8 mouse cellular contexts compared by ENCODE assay signal in genomic region chr4:45011581-45012104, GRCm38 (mm10). TPM values are rescaled to one million over a fixed set of nuclear protein-coding genes. Genes with fewer than 3 reads are reported as not detected.
DNase-seq lines count a peak whose midpoint lies in the region; ATAC-seq and TF ChIP-seq lines count a peak whose summit lies in the region.

No protein-coding gene starts in this region.

- peak overlapping the region; percentile 73 for H3K9ac ChIP-seq in ES-Bruce4 (ENCODE audit: low read depth, poor library complexity, severe bottlenecking)
- peak overlapping the region; percentile 78 for H3K9ac ChIP-seq in heart, adult 2 months (ENCODE audit: low read depth, low read length)

- under 1% methylated on average over 31 of the region's 31 CpGs for WGBS in heart, adult 2 months

- H3K27me3 ChIP-seq in ES-Bruce4 (ENCODE audit: control insufficient read depth, insufficient read depth, low read length, poor library complexity, severe bottlenecking): no peaks in the 10 kb centered on the region
- H3K27me3 ChIP-seq in heart, adult 2 months (ENCODE audit: control insufficient read depth, insufficient read depth, low read length): no peaks in the 10 kb centered on the region

- no peaks in the 10 kb centered on the region for H3K4me1 ChIP-seq in ES-Bruce4 (ENCODE audit: control insufficient read depth, insufficient read depth, low read length)
- peaks cover 2% of the 10 kb centered on the region for H3K4me1 ChIP-seq in heart, adult 2 months (ENCODE audit: control insufficient read depth, insufficient read depth, low read length)

- peak overlapping the region; percentile 79 for H3K27ac ChIP-seq in ES-Bruce4 (ENCODE audit: insufficient read depth, low read length)
- peak overlapping the region; percentile 85 for H3K27ac ChIP-seq in heart, adult 2 months

- H3K4me3 ChIP-seq in ES-Bruce4 (ENCODE audit: low read depth, low read length): peak overlapping the region; percentile 76
- H3K4me3 ChIP-seq in heart, adult 2 months: peak overlapping the region; percentile 92

- no peak for TF ChIP-seq EP300 in ES-Bruce4 (IDR thresholded peaks at IDR 0.05; ENCODE audit: insufficient read depth, low read depth, low read length)
- no peak for TF ChIP-seq EP300 in heart, adult 2 months (IDR thresholded peaks at IDR 0.05; ENCODE audit: insufficient read depth, low read depth, low read length)

- peaks cover 2% of the 10 kb centered on the region; the same call in 1 of the 2 replicates for H3K79me2 ChIP-seq in heart, adult 2 months (replicated peaks; ENCODE audit: control insufficient read depth, insufficient read depth, low read length)

- no peak for TF ChIP-seq CTCF in ES-Bruce4 (IDR thresholded peaks at IDR 0.05; ENCODE audit: low read depth, low read length)
- no peak for TF ChIP-seq CTCF in heart, adult 2 months (IDR thresholded peaks at IDR 0.05)

- ATAC-seq in megakaryocyte-erythroid progenitor cell, adult 5-6 weeks (replicated peaks; ENCODE audit: low FRiP score, low TSS enrichment, poor library complexity, severe bottlenecking): peak; percentile 22

- DNase-seq in B cell, adult 2 months: peak; percentile 57 to 63
- DNase-seq in c-Kit-positive CD71-positive TER-119-negative erythroid progenitor cells, embryonic 14.5 days (ENCODE audit: low read depth): peak; percentile 69
- no peak for DNase-seq in heart, adult 2 months
- peak; percentile 79 for DNase-seq in kidney, postnatal 10 days
- DNase-seq in urinary bladder, postnatal 25 days (ENCODE audit: low spot score): peak; percentile 67
- DNase-seq in thymus, postnatal 25 days: no peak

- no peak for TF ChIP-seq POLR2A in ES-Bruce4 (IDR thresholded peaks at IDR 0.05; ENCODE audit: insufficient read depth, low read length)
- TF ChIP-seq POLR2A in heart, adult 2 months (IDR thresholded peaks at IDR 0.05; ENCODE audit: insufficient read depth, low read depth, low read length): no peak

- H3K36me3 ChIP-seq in ES-Bruce4 (ENCODE audit: control insufficient read depth, insufficient read depth, low read length, poor library complexity, severe bottlenecking): no peaks in the 10 kb centered on the region
- no peaks in the 10 kb centered on the region for H3K36me3 ChIP-seq in heart, adult 2 months (ENCODE audit: control insufficient read depth, insufficient read depth, low read length)

- H3K9me3 ChIP-seq in ES-Bruce4 (replicated peaks; ENCODE audit: control insufficient read depth, insufficient read depth, low read length, poor library complexity, severe bottlenecking): no peaks in the 10 kb centered on the region

- intact Hi-C loops in heart, adult 2 months (cut with DNase I): loop anchor here (5.0 to 10.0 kb wide), 3 partner anchors 39 to 843 kb away; partner anchors contain the start of gene Shb

RNA-seq across cellular contexts. Expression of gene Zbtb5, which starts 0.6 kb away (rescaled TPM):
- 11.2 and 12.8 TPM in 2 replicates for polyA plus RNA-seq in ES-Bruce4 (2011; ENCODE audit: insufficient read depth, insufficient read length, low read depth, missing spikeins)
- 1 to 10 TPM; 3.8 to 5.4 TPM for total RNA-seq in heart, adult 2 months (2021)
- 5.8 and 6.6 TPM in 2 replicates for polyA plus RNA-seq in heart, adult 2 months (2012; rRNA removed)
- total RNA-seq in megakaryocyte-erythroid progenitor cell, adult 5-6 weeks (2014; fragmentation: Nextera tagmentation): 9.2 and 11.4 TPM in 2 replicates
- total RNA-seq in megakaryocyte-erythroid progenitor cell, adult 5-6 weeks (2017): 8.0 and 12.4 TPM in 2 replicates

RNA-seq across cellular contexts. Expression of gene Polr1e, which starts 6.7 kb away (rescaled TPM):
- polyA plus RNA-seq in ES-Bruce4 (2011; ENCODE audit: insufficient read depth, insufficient read length, low read depth, missing spikeins): 35.1 and 36.0 TPM in 2 replicates
- 10 to 100 TPM; 19.4 to 20.0 TPM for total RNA-seq in heart, adult 2 months (2021)
- 12.6 and 18.2 TPM in 2 replicates for polyA plus RNA-seq in heart, adult 2 months (2012; rRNA removed)
- 33.5 and 45.3 TPM in 2 replicates for total RNA-seq in megakaryocyte-erythroid progenitor cell, adult 5-6 weeks (2014; fragmentation: Nextera tagmentation)
- total RNA-seq in megakaryocyte-erythroid progenitor cell, adult 5-6 weeks (2017): 79.9 and 110 TPM in 2 replicates

RNA-seq across cellular contexts. Expression of gene Grhpr, which starts 30.4 kb away (rescaled TPM):
- 26.8 and 26.9 TPM in 2 replicates for polyA plus RNA-seq in ES-Bruce4 (2011; ENCODE audit: insufficient read depth, insufficient read length, low read depth, missing spikeins)
- total RNA-seq in heart, adult 2 months (2021): 10 to 100 TPM; 32.2 to 38.4 TPM
- 60.7 and 66.6 TPM in 2 replicates for polyA plus RNA-seq in heart, adult 2 months (2012; rRNA removed)
- 16.9 and 25.1 TPM in 2 replicates for total RNA-seq in megakaryocyte-erythroid progenitor cell, adult 5-6 weeks (2014; fragmentation: Nextera tagmentation)
- 13.7 and 21.5 TPM in 2 replicates for total RNA-seq in megakaryocyte-erythroid progenitor cell, adult 5-6 weeks (2017)

Comparison
In these comparisons a context has a peak if more than half of its experiments do, and no peak if none do; other contexts are left out.
1. DNase-seq: peak in B cell, adult 2 months (2 of 2), c-Kit-positive CD71-positive TER-119-negative erythroid progenitor cells, embryonic 14.5 days (single experiment), kidney, postnatal 10 days (single experiment) and urinary bladder, postnatal 25 days (single experiment); none in heart, adult 2 months (0 of 2) and thymus, postnatal 25 days (single experiment).